Mouse (Mus musculus) kidney, embryonic 14.5 days (tissue): Measurements from ENCODE around the gene Gnaq. TPM values are rescaled to one million over a fixed set of nuclear protein-coding genes. Genes with fewer than 3 reads are reported as not detected.

Experiments
- ATAC-seq: fragments of 200-750 bp; cut with Nextera tagmentation; 2 replicates; pipeline ENCODE4 v1.8.0; 2017; ENCODE audit warnings: moderate number of reproducible peaks, mild to moderate bottlenecking, moderate TSS enrichment, moderate library complexity; ENCODE audit not compliant: low FRiP score, low TSS enrichment
- H3K27ac ChIP-seq: fragments of 300-500 bp; sonication (generic); 2 replicates; pipeline ENCODE4 v1.5.1; 2014; ENCODE audit warnings: low read depth, mild to moderate bottlenecking, low read length, moderate library complexity, mixed read lengths
- H3K27me3 ChIP-seq: fragments of 300-500 bp; sonication (generic); 2 replicates; pipeline ENCODE4 v1.6.1; 2014; ENCODE audit warnings: mild to moderate bottlenecking, low read length; ENCODE audit not compliant: control insufficient read depth, insufficient read depth
- H3K36me3 ChIP-seq: fragments of 300-500 bp; sonication (generic); 2 replicates; pipeline ENCODE4 v1.6.1; 2014; ENCODE audit warnings: low read length, mixed read lengths; ENCODE audit not compliant: control insufficient read depth, insufficient read depth
- H3K4me1 ChIP-seq: fragments of 300-500 bp; sonication (generic); 2 replicates; pipeline ENCODE4 v1.6.1; 2014; ENCODE audit warnings: low read length, mixed read lengths; ENCODE audit not compliant: control insufficient read depth, insufficient read depth
- H3K4me2 ChIP-seq: fragments of 300-500 bp; sonication (generic); replicated peaks from 2 replicates; pipeline ENCODE4 v1.6.1; 2014; ENCODE audit warnings: low read depth, mild to moderate bottlenecking, low read length
- H3K4me3 ChIP-seq: fragments of 300-500 bp; sonication (generic); 2 replicates; pipeline ENCODE4 v1.5.1; 2014; ENCODE audit warnings: mild to moderate bottlenecking, low read length
- H3K9ac ChIP-seq: fragments of 300-500 bp; sonication (generic); 2 replicates; pipeline ENCODE4 v1.6.1; 2014; ENCODE audit warnings: low read depth, mild to moderate bottlenecking, low read length, moderate library complexity
- H3K9me3 ChIP-seq: fragments of 300-500 bp; sonication (generic); 2 replicates; pipeline ENCODE4 v1.6.1; 2016; ENCODE audit warnings: low read length; ENCODE audit not compliant: control insufficient read depth
- WGBS: fragments of 180-500 bp; shearing (Covaris S2); extraction: QIAGEN DNeasy Blood & Tissue Kit; methylation state at CpG from one replicate; pipeline ENCODE4 v1.1.7; 2014; 5-methylcytosine and 5-hydroxymethylcytosine counted together
- polyA plus RNA-seq: library from polyadenylated mRNA; unstranded; fragments of >200 nt; fragmentation: Nextera tagmentation; extraction: Ambion mirVana; gene quantifications from 2 replicates; pipeline ENCODE4 v1.2.1, GENCODE M21; 2014

The Gnaq gene
- polyA plus RNA-seq, 1 experiment from 2014 or later: 18.3 TPM

DNA sequence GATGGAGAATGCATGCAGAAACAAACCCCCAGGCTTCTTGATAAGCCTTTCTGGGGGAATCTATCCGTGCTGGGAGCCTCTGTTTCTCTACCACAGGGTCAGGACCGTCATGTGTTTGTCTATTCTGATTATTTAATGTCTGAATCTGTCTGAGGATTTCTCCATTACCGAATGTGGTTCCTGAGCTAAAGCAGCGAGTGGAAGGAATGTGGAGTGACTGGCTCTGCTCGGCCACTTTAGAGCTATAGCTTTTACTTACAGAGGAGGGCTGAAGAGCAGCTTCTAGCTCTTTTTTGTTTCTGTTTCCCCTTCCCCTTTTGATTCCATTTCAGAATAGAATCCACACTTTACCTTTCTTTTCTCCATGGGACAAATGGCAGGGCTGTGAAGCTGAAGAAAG lies 43.8 kb downstream of the Gnaq start:
- WGBS: 32% methylated on average over 5 of the region's 5 CpGs
- Histone ChIP-seq H3K4me3 (no peak overlapping the region), H3K27ac (no peak overlapping the region), H3K4me1 (peaks cover 12% of the 10 kb centered on the region), H3K9ac (no peak overlapping the region), H3K4me2 (no peak overlapping the region), H3K36me3 (no peaks in the 10 kb centered on the region), H3K27me3 (no peaks in the 10 kb centered on the region), H3K9me3 (no peaks in the 10 kb centered on the region)
- ATAC-seq: no peak

DNA sequence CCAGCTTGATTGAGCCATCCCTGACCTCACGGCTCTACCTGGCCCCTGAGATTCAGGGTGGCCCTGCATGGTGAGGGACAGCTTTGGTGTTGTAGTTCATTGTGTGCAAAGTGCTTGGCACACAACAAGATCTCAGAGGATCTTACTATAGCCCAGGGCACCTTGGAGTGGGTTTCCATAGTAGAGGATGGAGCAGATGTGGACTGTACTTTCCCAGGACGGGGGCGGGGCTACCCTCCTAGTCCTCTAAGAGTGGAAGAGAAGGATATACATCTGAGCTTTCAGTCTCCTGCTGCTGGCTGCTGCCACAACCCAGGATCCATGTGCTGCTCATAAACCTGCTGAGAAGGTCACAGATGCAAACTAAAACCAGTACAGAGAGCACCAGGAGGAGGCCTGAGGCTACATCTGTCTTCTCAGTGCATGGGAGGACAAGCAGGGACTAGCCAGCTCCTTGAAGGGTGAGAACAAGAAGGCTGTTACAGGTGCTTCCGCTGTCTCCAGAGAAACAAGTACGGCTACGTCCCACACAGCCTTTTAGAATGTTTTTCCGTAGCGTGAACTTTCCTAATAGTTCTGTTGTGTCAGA lies 44.6 kb downstream of the Gnaq start:
- H3K4me2 ChIP-seq: no peak overlapping the region
- H3K36me3 ChIP-seq: no peaks in the 10 kb centered on the region
- H3K4me3 ChIP-seq: no peak overlapping the region
- H3K27me3 ChIP-seq: no peaks in the 10 kb centered on the region
- no peak overlapping the region for H3K27ac ChIP-seq
- no peak overlapping the region for H3K9ac ChIP-seq
- peaks cover 16% of the 10 kb centered on the region for H3K4me1 ChIP-seq
- H3K9me3 ChIP-seq: no peaks in the 10 kb centered on the region
- no peak for ATAC-seq
- WGBS: 89% methylated on average over 8 of the region's 8 CpGs

DNA sequence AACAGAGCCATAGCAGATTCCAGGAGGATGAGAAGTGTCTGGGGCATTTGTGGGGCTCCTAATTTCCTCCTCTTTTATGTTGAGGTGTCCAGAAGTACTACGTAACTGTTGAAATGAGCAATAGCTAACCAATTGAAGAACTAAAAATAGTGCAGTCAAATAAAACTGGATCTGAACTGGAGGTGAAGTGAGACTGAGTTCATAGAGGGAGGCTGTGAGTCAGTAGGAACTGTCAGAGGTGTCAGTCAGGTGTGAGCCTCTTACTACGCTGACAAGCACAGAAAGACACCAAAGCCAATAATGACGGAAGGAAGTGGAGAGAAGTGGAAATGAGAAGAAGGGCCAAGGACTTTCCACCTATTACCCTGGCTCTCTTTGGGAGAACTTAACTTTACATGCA lies 48.6 kb downstream of the Gnaq start:
- ATAC-seq: no peak
- Histone ChIP-seq H3K4me1 (peaks cover 17% of the 10 kb centered on the region; the same call in 1 of the 2 replicates), H3K27me3 (no peaks in the 10 kb centered on the region), H3K4me2 (no peak overlapping the region), H3K27ac (no peak overlapping the region), H3K36me3 (no peaks in the 10 kb centered on the region), H3K9me3 (no peaks in the 10 kb centered on the region), H3K4me3 (no peak overlapping the region), H3K9ac (no peak overlapping the region)
- WGBS: 81% methylated on average over 3 of the region's 3 CpGs

DNA sequence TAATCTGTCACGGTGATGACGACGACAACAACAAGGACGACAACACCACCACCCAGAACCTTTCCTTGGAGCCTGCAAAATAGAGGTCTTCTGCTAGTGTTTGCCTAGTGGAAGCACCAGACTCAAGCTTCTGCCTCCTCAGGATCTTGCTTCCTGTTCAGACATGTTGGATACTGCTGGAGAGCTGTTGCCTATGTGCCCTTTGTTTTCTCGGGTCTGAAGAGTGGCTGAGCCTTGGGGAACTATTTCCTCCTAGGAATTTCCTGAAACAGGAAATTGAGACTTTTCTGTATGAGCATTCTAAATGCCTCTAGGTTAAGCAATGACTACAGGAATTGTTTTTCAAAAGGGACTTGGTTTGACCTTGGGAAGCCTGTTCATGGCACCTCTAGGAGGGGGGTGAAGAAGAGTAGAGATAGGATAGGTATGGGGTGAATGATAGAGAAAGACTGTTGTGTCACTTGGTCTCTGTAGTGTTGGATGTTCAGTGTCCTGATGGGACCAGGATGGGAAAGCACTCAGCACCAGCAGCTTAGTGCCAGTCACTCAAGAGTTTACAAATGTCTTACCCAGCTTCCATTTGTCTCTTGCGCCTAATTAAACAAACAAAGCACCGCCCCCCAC lies 49.3 kb downstream of the Gnaq start:
- 61% methylated on average over 7 of the region's 7 CpGs for WGBS
- no peak for ATAC-seq
- H3K4me1 ChIP-seq: peaks cover 15% of the 10 kb centered on the region; the same call in 1 of the 2 replicates

DNA sequence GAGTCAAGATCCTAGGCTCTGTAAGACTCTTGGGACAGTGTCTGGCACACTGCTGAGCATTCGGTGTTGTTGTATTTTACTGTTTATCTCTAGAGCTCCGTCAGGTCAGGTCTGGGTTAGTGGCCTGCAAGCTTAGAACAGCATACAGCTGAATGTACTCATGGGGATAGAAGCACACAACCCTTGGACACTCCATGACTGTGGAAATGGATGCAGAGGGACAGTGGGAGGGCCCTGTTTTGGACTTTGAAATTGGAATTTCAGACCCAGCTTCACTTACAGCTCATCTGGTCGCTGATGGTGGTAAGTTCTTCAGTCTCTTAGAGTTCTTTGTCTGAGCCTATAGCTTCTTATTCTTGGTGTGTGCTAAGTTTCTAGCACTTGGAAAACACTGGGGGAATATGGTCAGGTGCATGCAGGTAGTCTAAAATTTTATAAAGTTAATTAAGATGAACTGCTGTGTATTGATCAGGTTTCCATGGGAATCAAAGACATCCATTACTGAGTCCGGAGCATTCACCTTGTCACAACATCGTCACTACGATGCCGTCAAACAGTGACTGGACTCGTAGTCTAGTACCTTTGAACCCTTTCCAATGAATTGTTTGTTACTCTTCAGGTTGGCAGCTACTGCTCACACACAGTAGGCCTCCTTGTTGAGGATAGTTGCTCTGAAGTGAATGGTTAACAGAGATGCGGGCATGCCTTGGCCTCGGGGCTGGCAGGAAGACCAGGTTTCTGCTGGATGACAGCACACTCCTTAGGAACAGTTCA lies 51.1 kb downstream of the Gnaq start:
- ATAC-seq: no peak
- Histone ChIP-seq H3K4me1 (peaks cover 25% of the 10 kb centered on the region), H3K4me3 (no peak overlapping the region), H3K9me3 (no peaks in the 10 kb centered on the region), H3K9ac (no peak overlapping the region), H3K36me3 (no peaks in the 10 kb centered on the region), H3K27ac (no peak overlapping the region), H3K27me3 (no peaks in the 10 kb centered on the region), H3K4me2 (no peak overlapping the region)
- 84% methylated on average over 10 of the region's 10 CpGs for WGBS

More for the DNA sequence above, 49.3 kb downstream of the Gnaq start:
- Histone ChIP-seq H3K4me2 (no peak overlapping the region), H3K9me3 (no peaks in the 10 kb centered on the region), H3K4me3 (no peak overlapping the region), H3K27me3 (no peaks in the 10 kb centered on the region), H3K9ac (no peak overlapping the region), H3K27ac (peak overlapping the region; percentile 49; the same call in 1 of the 2 replicates), H3K36me3 (no peaks in the 10 kb centered on the region)

DNA sequence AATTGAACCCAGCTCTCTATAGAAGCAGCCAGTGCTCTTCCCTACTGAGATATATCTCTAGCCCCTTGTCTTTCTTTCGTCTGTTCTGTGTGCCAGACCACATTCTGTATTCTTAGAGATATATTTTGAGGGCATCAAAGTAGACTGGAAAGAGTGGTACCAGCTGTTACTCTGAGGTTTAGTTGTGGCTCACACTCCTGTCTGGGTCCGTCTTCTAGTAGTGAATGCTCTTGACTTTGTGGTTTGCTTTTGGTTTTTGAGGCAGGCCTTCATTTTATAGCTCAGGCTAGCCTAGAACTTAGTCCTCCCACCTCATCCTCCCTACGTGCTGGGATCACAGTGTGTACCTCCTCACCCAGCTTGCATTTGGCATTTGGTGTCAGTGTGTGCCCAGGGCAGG lies 54.4 kb downstream of the Gnaq start:
- Histone ChIP-seq H3K27ac (no peak overlapping the region), H3K4me1 (peaks cover 20% of the 10 kb centered on the region), H3K27me3 (no peaks in the 10 kb centered on the region), H3K36me3 (no peaks in the 10 kb centered on the region), H3K9me3 (no peaks in the 10 kb centered on the region), H3K4me3 (no peak overlapping the region), H3K9ac (no peak overlapping the region), H3K4me2 (no peak overlapping the region)
- 65% methylated on average over 3 of the region's 3 CpGs for WGBS
- no peak for ATAC-seq

DNA sequence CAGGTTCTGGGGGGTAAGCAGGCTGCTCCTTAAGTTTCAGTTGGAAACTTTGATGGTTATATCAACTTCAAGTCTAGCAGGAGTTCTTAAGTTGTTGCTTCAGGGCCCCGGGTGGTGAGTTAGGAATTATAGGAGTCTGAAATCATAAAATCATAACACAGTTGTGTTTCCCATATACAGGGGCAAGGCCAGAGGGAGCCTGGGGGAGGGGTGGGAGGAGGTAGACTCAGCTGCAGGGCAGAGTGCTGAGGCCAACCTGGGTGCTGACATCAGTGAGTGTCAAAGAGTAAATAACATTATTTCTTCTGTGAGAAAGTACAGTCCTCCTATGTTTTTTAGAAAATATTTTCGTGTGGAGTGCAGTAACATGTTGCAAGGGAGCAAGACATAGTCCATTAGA lies 55.3 kb downstream of the Gnaq start:
- no peak for ATAC-seq
- no peak overlapping the region for H3K27ac ChIP-seq
- H3K9me3 ChIP-seq: no peaks in the 10 kb centered on the region
- H3K27me3 ChIP-seq: no peaks in the 10 kb centered on the region
- H3K4me2 ChIP-seq: no peak overlapping the region
- 62% methylated on average over 2 of the region's 2 CpGs for WGBS
- H3K4me3 ChIP-seq: no peak overlapping the region
- H3K4me1 ChIP-seq: peaks cover 14% of the 10 kb centered on the region
- no peak overlapping the region for H3K9ac ChIP-seq
- H3K36me3 ChIP-seq: no peaks in the 10 kb centered on the region

DNA sequence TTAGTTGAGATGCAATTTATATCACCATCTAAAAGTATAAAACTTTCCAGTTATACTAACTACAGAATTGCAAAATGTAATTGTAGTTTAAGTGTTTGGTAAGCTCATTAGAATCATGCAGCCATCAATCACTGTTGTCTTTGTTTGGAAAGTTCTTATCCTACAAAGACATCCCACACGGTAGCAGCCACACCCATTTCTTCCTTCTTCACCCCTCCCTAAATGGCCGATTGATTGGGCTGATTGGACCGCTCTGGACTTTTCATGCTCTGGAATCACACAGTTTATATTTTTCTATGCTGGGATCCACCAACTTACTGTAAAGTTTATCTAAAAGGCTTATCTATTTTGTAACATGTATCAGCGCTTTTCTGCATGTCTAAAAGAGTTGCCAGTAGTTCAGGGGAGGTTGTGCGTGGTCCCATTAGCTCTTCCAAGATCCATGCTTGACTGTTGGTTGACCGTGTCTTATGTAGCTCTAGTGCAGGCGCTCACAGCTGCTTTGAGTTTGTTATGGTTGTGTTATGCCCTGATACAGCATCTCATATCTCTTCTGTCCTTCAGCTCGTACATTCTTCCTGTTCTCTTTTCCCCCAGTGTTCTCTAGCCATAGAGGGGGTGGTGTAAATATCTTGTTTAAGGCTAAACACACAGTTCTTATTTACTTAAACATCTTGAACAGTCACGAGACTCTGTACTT lies 56.6 kb downstream of the Gnaq start:
- Histone ChIP-seq H3K9ac (no peak overlapping the region), H3K27me3 (no peaks in the 10 kb centered on the region), H3K4me2 (no peak overlapping the region), H3K36me3 (no peaks in the 10 kb centered on the region), H3K4me1 (peaks cover 11% of the 10 kb centered on the region), H3K4me3 (no peak overlapping the region), H3K9me3 (no peaks in the 10 kb centered on the region), H3K27ac (no peak overlapping the region)
- 82% methylated on average over 9 of the region's 9 CpGs for WGBS
- ATAC-seq: no peak
